Mouse (Mus musculus) lung, postnatal 14 days (tissue): Measurements from ENCODE around the gene Tgfbr2.
"Not testable (repeated sequence)": the region's sequence is repeated elsewhere in the genome, so short reads cannot be mapped to it uniquely, and the experiment has no call there.

ENCODE experiments used
- DNase-seq: peaks from one replicate; pipeline ENCODE4 v3.0.0; 2021

Tgfbr2 gene

DNA sequence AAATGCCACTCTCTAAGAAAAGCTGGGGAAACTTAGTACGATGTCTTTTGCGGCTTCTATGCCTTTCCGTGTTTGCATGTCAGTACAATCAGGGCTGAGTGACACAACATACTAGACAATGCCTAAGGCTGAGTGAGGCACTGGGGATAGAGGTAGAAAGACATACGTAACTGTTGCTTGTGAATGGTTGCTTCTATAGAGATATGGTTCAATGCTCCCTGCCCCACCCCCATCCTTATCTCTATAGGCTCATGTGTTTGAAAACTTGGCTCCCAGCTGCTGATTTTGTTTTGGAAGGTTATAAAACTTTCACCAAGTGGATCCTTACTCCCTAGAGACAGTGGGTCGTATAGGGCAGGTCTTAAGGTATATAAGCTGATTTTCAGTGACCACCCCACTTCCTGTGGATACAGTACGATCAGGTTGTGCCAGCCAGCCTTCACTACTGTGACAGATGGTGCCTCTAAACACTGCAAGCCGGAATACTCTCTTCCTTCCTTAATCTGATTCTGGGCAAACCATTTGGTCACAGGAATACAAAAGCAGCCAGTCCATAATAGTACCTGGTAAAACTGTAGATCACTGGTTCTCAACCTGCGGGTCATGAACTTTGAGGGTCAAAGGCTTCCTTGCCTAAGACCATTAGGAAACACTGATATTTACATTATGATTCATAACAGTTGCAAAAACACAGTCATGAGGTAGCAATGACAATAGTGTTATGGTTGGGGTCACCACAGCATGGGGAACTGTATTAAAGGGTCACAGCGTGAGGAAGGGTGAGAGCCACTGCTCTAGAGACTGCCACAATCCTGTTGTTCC lies 63.8 kb downstream of the Tgfbr2 start:
- no peak for DNase-seq

DNA sequence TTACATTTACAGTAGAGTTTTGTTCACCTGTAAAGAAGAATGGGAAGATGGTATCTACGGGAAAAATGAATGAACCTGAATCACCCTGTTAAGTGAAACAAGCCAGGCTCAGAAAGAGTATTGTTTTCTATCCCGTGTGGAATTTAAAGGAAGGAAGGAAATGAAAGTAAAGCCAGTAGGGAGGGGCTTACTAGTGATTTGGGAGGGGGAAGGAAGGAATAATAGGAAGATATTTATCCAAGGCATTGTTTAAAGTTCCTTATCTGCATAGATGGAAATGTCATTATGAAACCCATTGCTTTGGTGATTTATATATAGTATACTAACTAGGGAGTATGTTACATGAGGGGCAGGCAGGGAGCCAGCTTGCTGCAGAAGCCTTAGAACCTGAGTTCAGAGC lies 66.4 kb downstream of the Tgfbr2 start:
- DNase-seq: no peak

DNA sequence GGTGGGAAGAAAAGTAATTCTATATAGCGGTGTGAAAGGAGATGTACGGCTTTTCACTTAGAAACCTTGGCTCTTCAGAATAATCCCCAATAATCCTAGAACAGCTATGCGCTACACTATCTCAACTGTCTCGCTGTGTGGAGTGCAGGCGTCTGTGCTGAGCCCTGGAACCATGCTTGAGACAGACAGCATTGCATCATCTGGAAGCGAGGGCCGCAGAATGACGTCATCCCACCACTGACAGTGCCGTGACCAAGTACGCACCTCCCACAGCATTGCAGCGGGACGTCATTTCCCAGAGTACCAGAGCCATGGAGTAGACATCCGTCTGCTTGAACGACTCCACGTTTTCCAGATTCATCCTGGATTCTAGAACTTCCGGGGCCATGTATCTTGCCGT lies 70.4 kb downstream of the Tgfbr2 start:
- DNase-seq: no peak

DNA sequence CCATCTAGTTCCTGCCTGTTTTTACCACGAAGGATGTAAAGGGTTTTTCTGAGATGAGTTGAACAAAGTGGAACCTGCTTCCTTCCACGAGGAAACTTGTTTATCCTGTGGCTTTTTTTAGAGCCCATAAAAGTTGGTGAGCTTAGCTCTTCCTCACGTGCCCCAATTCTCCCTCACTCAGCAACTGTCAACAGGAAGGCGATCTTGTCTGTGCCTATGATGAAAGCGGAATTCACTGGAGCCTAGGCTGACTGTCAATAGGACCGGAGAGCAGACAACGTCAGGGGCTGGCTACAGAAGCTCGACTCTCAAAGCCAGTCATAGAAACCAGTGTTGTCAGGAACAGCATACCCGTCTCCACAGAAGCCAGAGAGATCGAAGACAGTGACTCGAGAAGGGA lies 73.3 kb downstream of the Tgfbr2 start:
- no peak for DNase-seq

DNA sequence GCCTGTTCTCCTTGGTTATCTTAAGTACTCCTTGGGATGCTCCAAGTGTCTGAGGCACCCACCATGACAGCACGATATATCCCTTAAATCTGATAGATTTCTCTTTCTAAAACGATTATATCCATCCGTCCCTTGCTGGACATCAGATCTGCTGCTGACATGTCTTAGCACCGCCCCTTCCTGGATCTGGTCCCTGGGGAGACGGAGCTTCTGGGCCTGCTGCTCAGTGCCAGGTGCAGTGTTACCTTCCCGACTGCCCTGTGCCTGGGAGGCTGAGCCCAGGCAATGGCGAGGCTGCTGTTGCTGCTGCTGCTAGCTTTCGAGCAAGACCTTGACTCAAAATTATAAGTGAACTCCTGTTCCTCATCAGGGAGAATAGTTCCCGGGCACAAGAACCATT lies 75.1 kb downstream of the Tgfbr2 start:
- DNase-seq: no peak

DNA sequence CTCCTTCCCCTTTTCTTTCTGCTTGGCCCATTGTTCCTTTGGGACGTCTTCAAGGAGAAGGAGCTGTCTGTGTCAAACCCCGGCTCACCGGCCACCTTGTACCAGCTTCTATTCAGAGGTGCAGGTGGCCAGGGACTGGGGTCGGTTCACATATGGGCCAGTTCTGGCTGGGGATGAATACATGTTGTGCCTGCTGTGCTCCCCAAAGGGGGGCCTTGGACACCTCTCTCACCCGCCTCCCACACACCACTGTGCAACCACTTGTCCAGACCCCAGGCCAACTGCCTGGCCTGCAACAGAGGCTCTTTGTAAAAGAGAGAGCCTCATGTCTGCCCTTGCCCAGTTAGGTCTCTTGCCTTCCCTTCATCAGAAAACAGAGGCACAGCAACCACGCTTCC lies 75.6 kb downstream of the Tgfbr2 start:
- no peak for DNase-seq

DNA sequence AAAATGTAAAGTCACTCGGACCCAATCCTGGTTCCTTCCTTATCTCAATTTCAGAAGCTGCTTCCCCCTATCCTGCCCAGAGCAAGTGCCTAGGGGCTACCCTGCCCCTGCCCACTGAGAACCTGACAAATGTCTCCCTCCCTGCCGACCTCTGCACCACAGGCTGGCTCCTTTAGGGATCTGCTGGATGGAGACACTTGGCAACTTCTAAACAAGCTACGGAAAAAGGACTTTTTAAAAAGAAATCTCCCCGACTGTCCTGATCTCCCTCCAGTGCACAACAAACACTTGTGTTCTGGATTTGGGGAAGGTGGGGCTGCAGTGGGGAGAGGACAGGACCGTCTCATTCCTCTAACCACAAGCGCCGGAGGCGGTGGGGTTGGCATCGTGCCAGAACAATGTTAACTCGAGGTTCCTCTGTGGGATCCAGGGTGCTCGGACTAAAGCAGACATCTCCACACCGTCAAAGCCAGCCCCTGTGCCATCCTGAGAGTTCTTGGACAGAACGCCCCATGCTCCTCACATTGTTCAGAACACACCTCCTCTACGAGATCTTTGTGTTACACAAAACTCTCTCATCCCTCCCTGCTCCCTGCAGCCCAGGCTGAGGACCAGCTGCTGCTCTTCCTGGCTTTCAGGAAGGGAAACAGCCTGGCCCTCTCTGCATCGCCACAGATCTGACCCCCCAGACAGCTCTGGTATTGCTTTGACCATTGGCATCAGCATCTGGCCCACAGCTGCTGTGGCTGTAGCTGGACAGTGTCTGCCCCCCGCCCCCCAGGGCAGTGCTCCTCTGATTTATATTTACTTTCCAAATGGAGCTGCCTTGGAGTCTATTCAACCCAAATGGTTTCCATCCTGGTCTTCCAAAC lies 76.2 kb downstream of the Tgfbr2 start:
- DNase-seq: peak; percentile 68

DNA sequence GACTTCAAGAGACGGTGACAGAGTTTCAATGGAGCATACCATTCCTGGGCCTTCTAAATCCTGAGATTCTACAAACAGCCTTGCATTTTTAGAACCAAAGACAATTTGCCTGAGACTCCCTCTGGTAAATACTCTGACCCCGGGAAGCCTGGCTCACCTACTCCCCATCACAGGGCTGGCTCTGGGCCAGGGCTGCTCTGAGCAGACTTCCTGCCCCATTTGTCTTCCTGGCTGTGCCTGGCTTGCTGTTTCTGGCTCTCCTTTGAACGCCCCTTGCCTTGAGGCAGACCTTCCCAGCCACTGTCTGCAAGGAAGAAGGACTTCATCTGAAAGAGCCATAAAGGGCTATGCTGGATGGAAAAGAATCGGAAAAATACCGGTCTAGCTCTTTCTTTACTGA lies 83.2 kb downstream of the Tgfbr2 start:
- peak; percentile 65 for DNase-seq

DNA sequence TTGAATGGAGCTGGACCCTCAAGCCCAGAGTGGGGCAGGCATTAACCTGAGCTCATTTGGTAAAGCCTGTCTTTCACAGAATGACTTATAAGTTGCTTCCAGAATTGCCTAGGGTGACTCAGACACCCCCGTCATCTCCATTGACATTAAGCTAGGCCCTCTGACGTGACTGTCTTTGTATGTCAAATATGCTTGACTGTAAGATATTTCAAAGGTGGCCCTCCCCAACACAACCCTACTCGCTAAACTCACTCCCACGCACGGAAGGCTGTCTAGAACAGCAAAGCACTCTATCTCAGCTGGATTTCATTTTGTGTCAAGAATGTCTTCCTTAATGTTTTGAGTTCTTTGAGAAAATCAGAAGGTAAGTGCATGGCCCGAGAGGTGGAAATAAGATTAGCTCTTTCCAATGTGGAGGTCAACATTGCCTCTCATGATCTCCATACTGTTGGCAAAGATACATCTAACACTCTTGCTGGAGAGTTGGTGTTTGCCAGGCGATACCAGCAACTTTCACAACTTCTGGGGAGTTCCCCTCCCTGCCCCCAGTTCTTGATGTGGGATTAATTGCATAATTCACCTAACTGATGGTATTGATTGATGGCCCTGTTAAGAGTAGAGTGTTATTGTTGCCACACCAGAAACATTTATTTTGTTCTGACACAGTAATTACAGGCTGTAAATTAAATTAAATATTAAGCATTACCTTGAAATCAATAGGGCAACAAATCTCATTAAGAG lies 83.9 kb downstream of the Tgfbr2 start:
- DNase-seq: no peak

DNA sequence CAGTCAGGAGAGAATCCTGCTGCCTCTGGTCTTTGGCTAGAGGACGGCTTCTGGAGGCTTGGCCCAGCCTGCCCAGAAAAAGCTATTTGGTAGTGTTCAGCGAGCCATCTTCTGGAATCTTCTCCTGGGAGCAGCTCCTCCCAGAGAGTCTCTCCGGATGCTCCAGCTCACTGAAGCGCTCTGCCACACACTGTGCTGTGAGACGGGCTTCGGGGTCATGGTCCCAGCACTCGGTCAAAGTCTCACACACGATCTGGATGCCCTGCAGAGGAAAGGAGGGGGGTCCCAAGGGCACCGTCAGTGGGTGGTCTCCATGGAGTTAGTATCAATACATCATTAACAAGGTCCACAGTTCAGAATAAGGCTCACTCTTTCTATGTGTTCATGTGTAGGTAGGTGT lies 84.9 kb downstream of the Tgfbr2 start:
- DNase-seq: no peak

DNA sequence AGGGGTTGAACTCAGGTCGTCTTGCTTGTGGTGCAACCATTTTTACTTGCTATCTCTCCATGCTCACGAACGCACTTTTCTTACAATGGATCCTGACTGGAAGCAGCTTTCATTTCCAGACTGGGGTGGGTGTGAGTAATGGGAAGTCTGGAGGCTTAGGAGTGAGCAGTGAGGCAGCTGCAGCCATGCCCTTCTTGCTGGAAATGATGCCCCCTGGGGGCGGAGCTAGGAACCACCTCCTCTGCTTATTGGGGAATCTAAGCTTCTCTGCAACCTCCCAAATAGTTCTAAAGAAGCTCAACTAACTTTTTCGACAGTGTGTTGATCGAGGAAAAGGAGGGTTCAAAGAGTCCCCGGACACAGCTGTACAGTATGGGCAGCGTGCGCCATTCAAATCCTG lies 86.2 kb downstream of the Tgfbr2 start:
- DNase-seq: peak; percentile 39

DNA sequence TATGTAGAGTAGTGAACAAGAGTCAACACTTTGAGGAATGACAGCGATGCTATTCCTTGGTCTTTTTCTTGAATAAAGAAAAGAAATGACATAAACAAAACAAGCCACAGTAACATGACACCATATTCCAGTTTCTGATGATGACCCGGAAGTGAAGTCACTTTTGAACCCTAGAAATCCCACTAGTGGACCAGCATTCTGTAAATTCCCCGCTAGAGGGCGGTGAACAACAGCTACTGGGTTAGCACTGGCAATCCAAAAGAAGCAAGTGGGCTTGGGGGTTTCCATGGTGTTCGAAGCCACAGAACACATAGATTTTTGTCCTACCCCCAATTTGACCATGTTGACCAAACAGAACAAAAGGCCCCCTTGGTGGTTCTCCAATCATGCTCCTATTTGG lies 87.3 kb downstream of the Tgfbr2 start:
- peak; percentile 82 for DNase-seq

DNA sequence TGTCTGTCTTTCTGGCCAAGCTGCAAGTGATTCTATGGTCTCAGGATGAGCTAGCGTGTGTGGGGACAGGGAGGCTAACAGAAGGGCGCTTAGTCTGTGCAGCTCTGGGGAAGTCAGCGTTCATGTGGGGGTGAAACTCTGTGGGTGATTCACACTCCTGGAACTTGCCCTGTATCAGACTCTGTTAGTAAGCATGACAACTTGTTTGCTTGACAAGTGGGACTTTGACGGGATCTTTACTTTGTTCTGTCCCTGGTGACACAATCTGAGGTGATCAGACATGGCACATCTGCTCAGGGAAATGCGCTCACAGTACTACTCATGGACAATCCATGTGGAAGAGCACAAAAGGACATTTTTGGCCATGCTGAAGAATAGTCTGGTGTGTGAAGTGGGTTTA lies 87.9 kb downstream of the Tgfbr2 start:
- no peak for DNase-seq

DNA sequence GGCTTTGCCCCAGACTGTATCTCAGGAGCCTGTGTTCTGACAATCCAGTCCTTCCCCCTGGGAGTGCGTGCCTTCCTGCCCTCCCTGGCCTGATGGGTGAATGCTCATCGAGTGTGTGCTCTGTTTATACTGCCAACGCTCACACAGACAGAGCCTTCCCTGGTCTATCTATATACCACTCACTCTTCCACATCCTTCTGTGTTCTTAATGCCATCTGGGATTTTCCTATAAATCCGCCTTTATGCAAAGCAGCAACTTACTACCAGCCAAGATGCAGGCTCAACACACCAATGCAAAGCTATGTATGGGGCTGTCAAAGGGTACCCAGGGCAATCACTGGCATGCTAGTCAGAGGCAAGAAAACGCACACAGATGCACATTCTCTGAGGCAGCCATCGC lies 89.2 kb downstream of the Tgfbr2 start:
- no peak for DNase-seq

DNA sequence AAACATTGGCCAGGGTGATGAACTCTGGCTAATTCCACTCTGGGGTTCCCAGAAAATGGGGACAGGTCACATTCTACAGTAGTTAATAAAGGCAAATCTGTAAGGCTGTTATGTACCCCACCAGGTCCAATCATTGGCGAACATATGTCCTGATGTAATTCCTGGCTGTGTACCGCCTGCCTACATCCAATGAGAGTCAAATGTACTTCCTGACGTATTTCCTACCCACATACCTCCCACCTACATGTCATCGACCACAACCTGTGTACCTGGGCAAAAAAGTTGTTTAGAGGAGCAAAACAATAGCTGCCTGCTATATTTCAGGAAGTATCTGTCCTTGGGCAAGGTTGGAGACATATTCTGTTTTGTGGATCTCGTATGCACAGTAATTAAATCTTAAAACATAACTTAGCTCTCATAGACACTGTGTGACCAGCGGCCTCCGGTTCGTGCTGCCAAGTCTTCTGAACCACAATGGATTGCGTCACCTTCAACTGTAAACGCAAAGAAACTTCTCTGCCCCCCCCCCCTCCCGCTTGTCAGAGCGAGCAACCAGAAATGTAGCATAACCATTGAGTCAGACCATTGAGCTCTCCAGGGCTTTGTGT lies 90.7 kb downstream of the Tgfbr2 start:
- no peak for DNase-seq

DNA sequence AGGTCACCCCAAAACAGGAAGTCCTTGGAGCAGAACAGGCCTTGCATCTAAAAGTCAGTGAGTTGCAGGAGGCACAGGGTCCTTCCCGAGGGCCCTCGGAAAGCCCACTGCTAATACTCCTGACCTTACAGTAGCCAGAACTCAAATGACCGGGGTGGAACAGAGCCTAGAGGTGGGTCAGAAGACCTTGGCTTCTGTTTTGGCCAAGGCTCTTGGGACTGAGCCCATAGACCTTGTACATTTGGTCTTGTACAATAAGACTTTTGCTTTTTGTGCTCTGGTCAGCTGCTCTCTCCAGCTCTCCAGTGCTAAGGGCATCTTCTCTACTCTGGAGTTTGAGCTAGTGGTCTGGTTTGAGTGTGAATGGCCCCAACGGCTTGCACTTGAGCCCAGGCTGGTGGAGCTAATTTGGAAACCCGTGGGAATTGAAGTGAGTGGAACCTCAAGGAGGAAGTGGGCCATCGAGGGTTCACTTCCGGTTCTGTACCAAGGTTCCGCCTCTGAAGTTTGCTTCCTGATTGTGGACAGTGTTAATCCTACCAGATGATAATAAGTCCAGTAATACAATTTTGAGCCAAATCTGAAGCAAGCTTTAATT lies 91.3 kb downstream of the Tgfbr2 start:
- no peak for DNase-seq

DNA sequence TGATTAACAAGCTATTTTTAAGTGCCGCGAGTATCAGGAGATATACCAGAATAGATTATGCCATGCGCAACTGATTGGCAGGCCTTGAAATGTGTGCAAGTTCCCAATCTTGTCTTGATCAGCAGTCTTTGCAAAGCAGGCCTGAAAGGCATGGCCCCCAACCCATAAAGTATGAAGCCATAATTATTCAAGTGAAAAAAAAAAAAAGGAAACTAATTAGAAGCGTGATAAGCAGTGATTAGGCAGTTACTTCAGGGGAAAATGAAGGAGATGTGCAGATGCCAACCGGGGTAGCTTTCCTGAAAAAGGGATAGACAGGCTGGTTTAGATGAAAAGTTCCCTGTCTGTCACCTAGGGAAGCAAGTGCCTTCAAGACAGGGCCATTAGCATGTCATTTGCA lies 91.9 kb downstream of the Tgfbr2 start:
- DNase-seq: no peak

DNA sequence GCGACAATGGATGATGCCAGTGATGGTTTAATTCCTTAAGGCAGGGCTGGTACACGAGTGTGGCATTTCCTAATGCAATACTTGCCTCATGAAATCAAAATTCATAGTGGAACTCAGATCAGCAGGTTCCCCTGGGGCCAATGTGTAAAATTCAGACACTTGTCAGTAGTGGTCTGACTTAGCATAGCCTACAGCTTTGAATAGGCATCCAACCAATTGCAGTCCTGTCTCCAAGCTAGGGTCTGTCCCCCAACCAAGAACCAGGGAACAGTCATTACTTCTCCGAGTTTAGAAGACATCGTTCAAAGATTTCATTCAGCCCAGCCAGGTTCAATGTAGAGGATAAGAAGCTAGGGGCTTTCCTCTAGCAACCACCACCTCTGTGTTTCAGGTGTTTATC lies 93.4 kb downstream of the Tgfbr2 start:
- DNase-seq: no peak

DNA sequence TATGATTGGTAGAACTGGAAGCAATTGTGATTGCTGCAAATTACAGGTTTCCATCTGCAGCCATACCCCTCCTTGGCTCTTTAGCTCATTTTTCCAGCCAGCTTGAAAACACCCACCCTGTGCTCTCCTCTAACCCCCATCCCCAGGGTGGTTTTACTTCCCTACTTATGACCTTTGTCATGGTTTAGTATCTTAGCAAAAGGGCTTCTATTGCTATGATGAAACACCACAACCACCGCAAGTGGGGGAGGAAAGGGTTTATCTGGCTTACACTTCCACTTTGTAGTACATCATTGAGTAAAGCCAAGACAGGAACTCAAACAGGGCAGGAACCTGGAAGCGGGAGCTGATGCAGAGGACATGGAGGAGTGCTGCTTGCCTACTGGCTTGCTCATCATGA lies 97.7 kb downstream of the Tgfbr2 start:
- DNase-seq: no peak

DNA sequence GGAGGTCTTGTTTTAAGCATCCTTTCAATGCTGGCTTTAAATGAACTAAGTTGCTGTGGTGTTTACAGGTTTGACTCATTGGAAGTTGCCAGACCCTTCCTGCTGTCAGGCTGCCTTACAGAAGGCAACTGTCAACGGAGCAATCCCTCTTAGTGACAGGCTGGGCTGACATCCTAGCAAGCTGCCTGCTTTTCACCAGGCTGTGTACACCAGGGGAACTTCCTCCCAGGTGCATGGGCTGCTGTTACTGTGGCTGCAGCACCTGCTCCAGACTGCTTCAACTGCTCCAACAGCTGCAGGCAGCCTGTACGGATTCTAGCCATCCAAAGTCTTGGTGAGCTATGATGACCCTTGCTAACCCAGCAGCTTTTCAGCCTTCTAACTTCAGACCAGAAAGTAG lies 98.2 kb downstream of the Tgfbr2 start:
- DNase-seq: no peak

DNA sequence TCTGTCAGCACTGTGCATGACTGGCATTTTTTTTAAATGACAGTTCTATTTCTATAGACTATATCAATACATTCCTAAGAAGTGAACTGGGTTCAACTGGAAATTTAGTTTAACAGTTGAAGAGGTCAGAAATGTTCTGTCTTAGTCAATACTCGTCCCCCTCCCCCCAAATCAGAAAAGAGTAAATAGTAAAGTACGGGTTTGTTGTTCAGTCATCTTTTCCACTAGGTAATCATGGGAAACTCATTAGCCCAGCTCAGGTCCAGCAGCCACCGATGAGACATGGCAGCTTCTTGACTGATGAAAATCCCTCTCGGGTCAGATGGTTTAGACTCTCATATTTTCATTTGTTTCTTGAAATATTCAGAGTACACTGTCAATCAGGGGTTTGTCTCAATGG lies 99.0 kb downstream of the Tgfbr2 start:
- DNase-seq: no peak

DNA sequence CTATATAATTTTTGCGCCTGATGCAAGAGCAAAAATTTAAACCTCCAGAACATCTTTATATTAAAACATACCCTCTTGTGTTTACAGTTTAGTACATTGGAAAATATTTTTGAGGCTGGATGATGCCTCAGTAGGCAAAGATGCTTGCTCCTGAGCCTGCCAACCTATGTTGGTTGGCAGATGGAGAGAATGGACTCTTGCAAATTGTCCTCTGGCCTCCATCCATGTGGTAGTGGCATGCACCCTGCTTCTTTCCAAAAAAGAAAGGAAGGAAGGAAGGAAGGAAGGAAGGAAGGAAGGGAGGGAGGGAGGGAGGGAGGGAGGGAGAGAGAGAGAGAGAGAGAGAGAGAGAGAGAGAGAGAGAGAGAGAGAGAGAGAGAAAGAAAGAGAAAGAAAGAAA lies 103.6 kb downstream of the Tgfbr2 start:
- DNase-seq: not testable (repeated sequence)

DNA sequence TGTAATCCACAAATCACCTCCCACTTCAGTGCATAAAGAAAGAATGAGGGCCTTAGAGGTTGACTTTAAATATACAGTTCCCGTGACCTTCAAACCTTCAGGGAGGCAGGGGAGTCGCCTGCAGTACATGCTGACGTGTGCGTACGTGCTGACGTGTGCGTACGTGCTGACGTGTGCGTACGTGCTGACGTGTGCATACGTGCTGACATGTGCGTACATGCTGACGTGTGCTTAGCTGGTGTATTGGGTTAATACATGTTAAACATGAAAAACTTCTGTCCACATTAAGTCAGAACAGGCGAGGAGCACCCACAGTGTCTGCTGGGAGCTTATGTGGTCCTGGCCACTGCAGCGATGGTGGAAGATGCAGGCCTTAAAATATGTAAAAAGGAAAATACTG lies 110.4 kb downstream of the Tgfbr2 start:
- no peak for DNase-seq
